Mouse (Mus musculus) left cerebral cortex, adult 2 months (tissue): ENCODE results near the gene Cdc20b. TPM values are rescaled to one million over a fixed set of nuclear protein-coding genes. Genes with fewer than 3 reads are reported as not detected.

Source experiments
- DNase-seq, 2 experiments: peaks; one replicate each; pipeline ENCODE4 v3.0.0; 2021 to 2022; ENCODE audit warnings: low spot score in 2 of 2, mixed read lengths in 1 of 2; ENCODE audit errors: extremely low spot score in 1 of 2
- H3K27ac ChIP-seq: fragments of 200-600 bp; 2 replicates; pipeline ENCODE4 v1.8.1; 2022
- H3K4me3 ChIP-seq: fragments of 200-600 bp; 2 replicates; pipeline ENCODE4 v1.8.1; 2022
- CTCF ChIP-seq: fragments of 200-600 bp; IDR thresholded peaks from 2 replicates; pipeline ENCODE4 v1.8.1; 2022; ENCODE audit warnings: antibody characterized with exemption, mild to moderate bottlenecking, moderate library complexity
- intact Hi-C: fragments of 180-260 bp; cut with DNase I; formaldehyde crosslinking; loops from one replicate; pipeline ENCODE4 v1.15.1; 2025
- microRNA-seq, 2 experiments: library from miRNA; unstranded; fragments of <30 nt; microRNA quantifications; one replicate each; pipeline ENCODE4 v1.2.0; 2021
- total RNA-seq, 2 experiments: library from RNA; stranded (reverse); gene quantifications; 2 replicates each; pipeline ENCODE4 v1.2.3; 2021

Gene Cdc20b
- total RNA-seq, 2 experiments from 2014 or later = 0.29 TPM; not detected in 1

DNA sequence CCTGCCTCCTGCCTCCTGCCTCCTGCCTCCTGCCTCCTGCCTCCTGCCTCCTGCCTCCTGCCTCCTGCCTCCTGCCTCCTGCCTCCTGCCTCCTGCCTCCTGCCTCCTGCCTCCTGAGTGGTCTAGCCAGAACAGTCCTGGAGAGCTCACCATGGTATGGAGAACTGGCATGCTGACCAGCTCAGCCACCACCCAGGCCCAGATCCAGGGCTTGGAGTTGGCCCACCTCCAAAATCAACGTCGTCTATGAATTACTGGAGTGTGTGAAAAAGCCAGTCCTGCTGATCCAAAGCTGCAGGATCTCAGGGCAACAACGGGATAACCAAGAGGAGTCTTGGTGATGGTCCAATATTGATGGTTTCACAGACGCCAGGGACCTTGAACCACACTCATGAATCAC is 84.1 kb downstream of the Cdc20b start:
- no peak overlapping the region for H3K27ac ChIP-seq
- no peak for TF ChIP-seq CTCF
- intact Hi-C loops = no loop called here
- no peak overlapping the region for H3K4me3 ChIP-seq
- no peak for DNase-seq

DNA sequence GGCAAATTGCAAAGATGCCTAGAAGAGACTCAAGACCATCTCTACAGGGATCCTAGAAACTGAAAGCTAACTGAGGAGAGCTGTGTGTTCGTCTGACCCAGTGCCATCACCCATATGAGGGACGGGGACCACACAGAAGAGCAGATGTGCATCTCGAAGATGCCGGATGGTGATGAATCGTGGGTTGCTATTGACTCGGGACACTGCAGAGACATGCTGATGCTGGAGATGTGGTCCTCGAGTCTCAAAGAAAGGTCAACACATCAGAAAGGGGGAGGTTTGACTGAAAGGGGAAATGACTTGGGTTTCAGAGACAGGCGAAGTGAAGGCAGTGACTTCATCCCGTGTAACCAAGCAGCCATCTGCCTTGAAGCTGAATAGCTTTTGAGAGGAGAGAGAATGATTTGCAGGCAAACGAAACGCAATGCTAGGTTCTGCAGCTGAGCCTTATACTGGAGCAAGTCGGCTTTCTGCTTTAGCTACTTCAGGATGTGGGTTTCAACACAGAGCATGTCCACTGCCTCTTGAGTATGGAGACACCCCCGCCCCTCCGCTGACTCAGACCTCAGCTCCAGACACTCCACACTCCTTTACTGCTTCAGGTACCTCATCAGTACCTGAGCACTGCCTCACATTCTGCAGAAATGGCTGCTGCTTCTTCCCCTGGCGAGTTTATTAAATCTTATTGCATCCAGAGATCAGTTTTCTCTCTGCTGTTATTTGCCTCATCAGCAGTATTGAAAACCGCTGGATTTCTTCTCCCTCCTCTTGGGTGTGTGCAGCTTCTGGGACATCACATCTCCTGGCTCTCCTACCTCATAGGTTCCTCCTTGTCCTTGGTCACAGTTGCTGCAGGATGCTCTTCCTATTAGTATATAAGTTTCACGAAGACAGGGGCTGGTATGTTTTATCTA is 85.7 kb downstream of the Cdc20b start:
- DNase-seq = no peak
- no peak for TF ChIP-seq CTCF
- Histone ChIP-seq H3K4me3 (no peak overlapping the region), H3K27ac (no peak overlapping the region)
- intact Hi-C loops = no loop called here

DNA sequence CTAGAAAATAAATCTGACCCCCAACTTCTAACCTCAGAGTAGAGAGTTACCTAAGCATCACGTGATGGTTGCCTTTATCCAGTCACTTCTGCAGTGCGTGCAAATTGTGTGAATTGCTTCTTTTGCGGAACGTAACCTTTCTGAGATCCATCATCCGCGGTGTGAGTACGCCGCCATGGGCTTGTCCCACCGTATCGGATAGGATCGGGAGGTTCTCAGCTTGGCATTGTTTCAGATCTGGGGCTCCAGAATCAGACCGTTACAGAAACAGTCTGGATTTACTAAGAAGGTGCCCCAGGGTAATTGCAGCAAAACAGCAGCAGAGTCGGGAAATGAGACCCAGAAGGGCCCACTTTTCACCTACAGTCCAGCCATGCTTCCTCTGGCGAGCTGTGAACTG is 86.4 kb downstream of the Cdc20b start:
- no peak for TF ChIP-seq CTCF
- no peak overlapping the region for H3K4me3 ChIP-seq
- intact Hi-C loops = no loop called here
- H3K27ac ChIP-seq = no peak overlapping the region
- DNase-seq = no peak

DNA sequence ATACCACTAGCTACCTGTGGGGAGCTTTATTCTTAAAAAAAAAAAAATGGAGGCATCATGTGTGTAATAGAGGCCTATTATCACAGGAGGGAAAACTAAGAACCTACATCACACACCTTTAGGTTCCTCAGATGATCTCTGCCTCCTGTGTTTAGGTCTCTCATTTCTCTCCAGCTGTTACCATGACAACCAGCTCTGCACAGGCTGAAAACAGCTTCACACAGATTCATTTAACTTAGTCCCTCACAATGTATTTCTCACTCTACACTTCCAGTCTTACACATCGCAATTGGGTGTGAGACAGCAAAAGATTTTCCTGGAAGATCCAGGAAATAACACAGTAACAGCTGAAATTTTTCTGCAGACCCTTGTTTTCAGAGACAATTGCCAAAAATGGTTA is 95.1 kb downstream of the Cdc20b start:
- Histone ChIP-seq H3K4me3 (no peak overlapping the region), H3K27ac (no peak overlapping the region)
- DNase-seq = no peak
- TF ChIP-seq CTCF = no peak
- intact Hi-C loops = no loop called here

DNA sequence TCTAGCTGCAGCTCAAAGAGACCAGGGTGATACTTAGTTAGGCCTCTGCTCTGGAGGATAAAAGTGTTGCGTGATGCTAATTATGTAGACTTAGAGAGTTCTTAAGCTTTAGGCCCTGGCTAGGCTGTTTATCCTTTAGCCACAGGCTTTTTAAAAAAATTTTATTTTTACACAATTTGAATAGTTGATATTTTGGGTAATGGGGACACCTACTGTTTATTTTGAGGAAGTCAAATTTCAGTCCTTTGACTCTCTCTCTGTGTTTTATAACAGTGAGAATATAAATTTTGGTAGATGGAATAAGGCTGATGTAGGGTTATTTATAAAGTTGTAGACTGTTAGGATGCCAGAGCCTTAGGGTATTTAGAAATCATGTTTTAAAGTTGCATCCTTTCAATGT is 104.7 kb downstream of the Cdc20b start:
- Histone ChIP-seq H3K4me3 (no peak overlapping the region), H3K27ac (no peak overlapping the region)
- no peak for DNase-seq
- TF ChIP-seq CTCF = peak; percentile 41
- intact Hi-C loops = loop anchor here (2.0 kb wide), 1 partner anchor 93 kb away; the partner anchor contains the start of gene Gpx8

Small RNAs within 50 kb of the gene (microRNA-seq; reads per million reads assigned to microRNA genes)
- gene Mir449a (19.5 to 28.2 reads per million in 2 experiments), gene Mir449b (0 reads per million in 2 experiments), gene Mir449c (0 reads per million in 2 experiments)

Other genes with a start within 250 kb of the Cdc20b start
- gene Plpp1, start 234.3 kb upstream of the Cdc20b start, total RNA-seq = 10 to 100 TPM; 26.8 to 27.4 TPM
- 10 to 100 TPM; 46.0 to 47.3 TPM for gene Mtrex, start 107.7 kb upstream of the Cdc20b start, total RNA-seq
- 10 to 100 TPM; 19.1 to 22.0 TPM for gene Dhx29, start 107.7 kb upstream of the Cdc20b start, total RNA-seq
- 1 to 10 TPM; 1.5 to 2.0 TPM for gene Ccno, start 47.3 kb upstream of the Cdc20b start, total RNA-seq
- gene Mcidas, start 41.3 kb upstream of the Cdc20b start, total RNA-seq = under 1 TPM; 0.36 to 0.37 TPM
- 1 to 10 TPM; 8.1 to 8.5 TPM for gene Gpx8, start 11.3 kb downstream of the Cdc20b start, total RNA-seq
- gene Gzma, start 65.9 kb downstream of the Cdc20b start, total RNA-seq = not detected
- gene Esm1, start 174.5 kb downstream of the Cdc20b start, total RNA-seq = under 1 TPM in 1 of 2 experiments, not detected in 1; 0.16 TPM
- gene Gzmk, start 190.8 kb downstream of the Cdc20b start, total RNA-seq = under 1 TPM; 0.26 to 0.27 TPM